Mouse (Mus musculus) adrenal gland, postnatal 4 days (tissue): ENCODE data around the gene Pom121l12. TPM values are rescaled to one million over a fixed set of nuclear protein-coding genes. Genes with fewer than 3 reads are reported as not detected.

Experiments used
- DNase-seq, 2 experiments: peaks; one replicate each; pipeline ENCODE4 v3.0.0; 2021 to 2022; ENCODE audit warnings: low spot score in 2 of 2, mixed read lengths in 2 of 2
- long read RNA-seq, 2 experiments: library from polyadenylated mRNA; stranded (forward); transcript quantifications; one replicate each; pipeline ENCODE4 v2.0.0; 2021
- total RNA-seq, 2 experiments: library from RNA; stranded (reverse); gene quantifications; 2 replicates each; pipeline ENCODE4 v1.2.3; 2021

Gene Pom121l12
- total RNA-seq = not detected
- long read RNA-seq, experiment 1 = 0 reads
- long read RNA-seq, experiment 2 = 0 reads

GRCm38 (mm10) chr11:14598976-14599375 lies at the start of gene Pom121l12:
Pom121l12 (plus strand) TSS chr11:14599276.
- DNase-seq = no peak

DNA sequence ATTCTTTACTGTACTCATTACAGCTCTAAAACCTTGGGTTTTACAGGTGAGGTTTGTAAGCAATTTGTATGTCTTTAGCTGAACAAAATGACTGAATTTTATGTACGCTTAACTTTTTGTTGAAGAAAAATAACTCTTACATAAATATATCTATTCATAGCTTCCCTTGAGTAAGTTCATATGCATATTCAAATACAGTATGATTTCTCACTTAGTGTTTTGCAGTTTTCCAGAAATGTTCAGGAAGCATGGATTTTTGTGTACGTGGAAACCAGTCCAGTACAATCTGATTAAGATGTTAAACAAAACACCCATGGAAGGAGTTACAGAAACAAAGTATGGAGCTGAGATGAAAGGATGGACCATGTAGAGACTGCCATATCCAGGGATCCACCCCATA lies 12.8 kb downstream of the Pom121l12 start:
- DNase-seq = no peak
